Mouse (Mus musculus): Measurements from ENCODE around the gene Mdm2. TPM values are rescaled to one million over a fixed set of nuclear protein-coding genes. Genes with fewer than 3 reads are reported as not detected.
A peak's percentile ranks its signal among the peaks of the same experiment; 100 is the strongest.
"Not testable (repeated sequence)": the region's sequence is repeated elsewhere in the genome, so short reads cannot be mapped to it uniquely, and the experiment has no call there.

Gene Mdm2
- polyA plus RNA-seq, 1 experiment: 39.2 TPM

DNA sequence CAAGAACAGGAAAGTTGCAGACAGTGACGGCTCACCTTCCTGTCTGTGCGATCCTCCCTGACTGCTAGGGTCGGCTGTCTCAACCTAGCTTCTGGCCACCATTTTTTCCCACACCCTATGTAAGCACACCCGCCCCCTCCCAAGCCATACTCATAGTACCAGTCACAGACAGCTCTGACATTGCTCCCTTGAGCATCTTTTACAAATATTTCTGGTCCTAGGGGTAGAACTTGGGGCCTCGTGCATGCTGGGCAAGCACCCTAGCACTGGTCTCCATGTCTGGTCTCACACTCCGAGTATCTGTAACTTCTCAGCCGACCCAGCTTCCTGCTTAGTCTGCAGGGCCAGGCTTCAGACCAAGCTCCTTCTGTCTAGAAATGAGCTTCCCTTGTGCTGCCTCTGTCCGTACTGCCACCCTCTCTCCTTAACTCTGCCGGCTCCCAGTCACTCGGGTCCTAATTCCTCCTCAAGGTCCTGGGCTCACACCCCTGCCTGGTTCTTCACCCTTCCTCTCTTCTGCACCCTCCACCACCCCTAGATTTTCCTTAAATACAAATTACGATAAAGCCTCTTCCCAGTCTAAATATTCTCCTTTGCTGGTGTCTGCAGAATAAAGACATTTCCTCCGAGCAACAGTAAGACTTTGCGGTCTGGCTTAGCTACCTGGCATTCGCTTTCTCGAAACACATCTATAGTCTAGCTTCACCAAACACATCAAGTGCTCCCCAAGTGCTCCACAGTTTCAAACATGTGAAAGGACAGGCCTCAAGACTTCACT lies 31.3 kb upstream of the Mdm2 start:
- Histone ChIP-seq H3K36me3 (ENCODE audit: control insufficient read depth, insufficient read depth, low read length) (no peaks in the 10 kb centered on the region; the same call in 1 of the 2 replicates), H3K27ac (ENCODE audit: insufficient read depth, low read depth, low read length) (no peak overlapping the region), H3K4me1 (ENCODE audit: control insufficient read depth, insufficient read depth, insufficient read length, low read length) (peaks cover 11% of the 10 kb centered on the region; the same call in 1 of the 2 replicates), H3K27me3 (ENCODE audit: control insufficient read depth, insufficient read depth, low read length) (no peaks in the 10 kb centered on the region), H3K4me3 (ENCODE audit: low read depth, low read length) (no peak overlapping the region)
- TF ChIP-seq POLR2A (IDR thresholded peaks at IDR 0.05; ENCODE audit: low read depth, low read length) (no peak), CTCF (IDR thresholded peaks at IDR 0.05; ENCODE audit: extremely low read depth, insufficient read length, insufficient replicate concordance, low read depth, low read length) (no peak)
- 88% methylated on average over 15 of the region's 15 CpGs for WGBS

DNA sequence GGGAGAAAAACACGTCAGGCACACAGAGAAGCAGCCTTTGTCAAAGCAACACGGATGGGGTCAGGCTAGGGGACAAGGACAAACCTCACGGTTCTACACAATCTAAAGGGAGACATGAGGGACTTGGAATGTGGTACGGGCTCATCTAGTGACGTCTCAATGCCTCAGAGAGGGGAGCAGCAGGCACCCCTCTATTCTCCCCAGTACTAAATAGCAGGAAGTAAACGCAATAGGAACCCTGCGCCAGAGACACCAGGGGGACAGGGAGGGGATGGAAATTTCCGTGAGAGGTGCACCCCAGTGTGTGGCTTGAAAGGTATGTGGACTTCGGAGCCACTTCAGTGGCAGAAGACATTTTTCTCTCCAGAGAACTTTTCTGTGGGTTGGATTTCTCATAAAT lies 30.4 kb upstream of the Mdm2 start:
- TF ChIP-seq CTCF (IDR thresholded peaks at IDR 0.05; ENCODE audit: extremely low read depth, insufficient read length, insufficient replicate concordance, low read depth, low read length) (no peak), POLR2A (IDR thresholded peaks at IDR 0.05; ENCODE audit: low read depth, low read length) (no peak)
- 87% methylated on average over 9 of the region's 9 CpGs for WGBS
- Histone ChIP-seq H3K4me1 (ENCODE audit: control insufficient read depth, insufficient read depth, insufficient read length, low read length) (peaks cover 16% of the 10 kb centered on the region; the same call in 1 of the 2 replicates), H3K27ac (ENCODE audit: insufficient read depth, low read depth, low read length) (no peak overlapping the region), H3K36me3 (ENCODE audit: control insufficient read depth, insufficient read depth, low read length) (no peaks in the 10 kb centered on the region; the same call in 1 of the 2 replicates), H3K4me3 (ENCODE audit: low read depth, low read length) (no peak overlapping the region), H3K27me3 (ENCODE audit: control insufficient read depth, insufficient read depth, low read length) (no peaks in the 10 kb centered on the region)

- no peak for TF ChIP-seq POLR2A (IDR thresholded peaks at IDR 0.05; ENCODE audit: low read depth, low read length)
- no peak for TF ChIP-seq CTCF (IDR thresholded peaks at IDR 0.05; ENCODE audit: extremely low read depth, insufficient read length, insufficient replicate concordance, low read depth, low read length)
- no peaks in the 10 kb centered on the region; the same call in 1 of the 2 replicates for H3K36me3 ChIP-seq (ENCODE audit: control insufficient read depth, insufficient read depth, low read length)
- WGBS: 98% methylated on average over 10 of the region's 10 CpGs
- no peaks in the 10 kb centered on the region for H3K27me3 ChIP-seq (ENCODE audit: control insufficient read depth, insufficient read depth, low read length)
- peaks cover 16% of the 10 kb centered on the region; the same call in 1 of the 2 replicates for H3K4me1 ChIP-seq (ENCODE audit: control insufficient read depth, insufficient read depth, insufficient read length, low read length)
- H3K4me3 ChIP-seq (ENCODE audit: low read depth, low read length): no peak overlapping the region
- H3K27ac ChIP-seq (ENCODE audit: insufficient read depth, low read depth, low read length): no peak overlapping the region
Observed at GRCm38 (mm10) chr10:117740171-117740570, 29.6 kb upstream of the Mdm2 start.

DNA sequence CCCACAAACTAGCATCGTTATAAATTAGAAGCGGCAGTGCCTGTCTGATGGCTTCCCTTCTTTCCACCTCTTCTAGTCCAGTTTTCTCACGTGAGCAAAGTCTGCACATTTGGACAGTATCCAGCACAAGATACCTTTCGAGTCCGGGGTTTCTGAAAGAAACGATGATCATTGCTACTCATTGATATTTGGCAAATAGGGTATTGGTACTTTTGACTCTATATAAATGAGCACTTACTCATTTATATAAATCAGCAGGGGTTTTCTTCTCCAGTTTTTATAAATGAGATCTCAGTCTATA lies 29.0 kb upstream of the Mdm2 start:
- TF ChIP-seq CTCF (IDR thresholded peaks at IDR 0.05; ENCODE audit: extremely low read depth, insufficient read length, insufficient replicate concordance, low read depth, low read length) (no peak), POLR2A (IDR thresholded peaks at IDR 0.05; ENCODE audit: low read depth, low read length) (no peak)
- 93% methylated on average over 6 of the region's 6 CpGs for WGBS

GRCm38 (mm10) chr10:117738928-117739647 lies 28.5 kb upstream of the Mdm2 start:
- 96% methylated on average over 15 of the region's 15 CpGs for WGBS
- Histone ChIP-seq H3K36me3 (ENCODE audit: control insufficient read depth, insufficient read depth, low read length) (no peaks in the 10 kb centered on the region; the same call in 1 of the 2 replicates), H3K4me1 (ENCODE audit: control insufficient read depth, insufficient read depth, insufficient read length, low read length) (peaks cover 16% of the 10 kb centered on the region; the same call in 1 of the 2 replicates), H3K4me3 (ENCODE audit: low read depth, low read length) (no peak overlapping the region), H3K27ac (ENCODE audit: insufficient read depth, low read depth, low read length) (no peak overlapping the region), H3K27me3 (ENCODE audit: control insufficient read depth, insufficient read depth, low read length) (no peaks in the 10 kb centered on the region)
- TF ChIP-seq POLR2A (IDR thresholded peaks at IDR 0.05; ENCODE audit: low read depth, low read length): no peak
- TF ChIP-seq CTCF (IDR thresholded peaks at IDR 0.05; ENCODE audit: extremely low read depth, insufficient read length, insufficient replicate concordance, low read depth, low read length): no peak

More for the DNA sequence above, 29.0 kb upstream of the Mdm2 start:
- Histone ChIP-seq H3K27ac (ENCODE audit: insufficient read depth, low read depth, low read length) (no peak overlapping the region), H3K4me1 (ENCODE audit: control insufficient read depth, insufficient read depth, insufficient read length, low read length) (peaks cover 16% of the 10 kb centered on the region; the same call in 1 of the 2 replicates), H3K27me3 (ENCODE audit: control insufficient read depth, insufficient read depth, low read length) (no peaks in the 10 kb centered on the region), H3K36me3 (ENCODE audit: control insufficient read depth, insufficient read depth, low read length) (no peaks in the 10 kb centered on the region; the same call in 1 of the 2 replicates), H3K4me3 (ENCODE audit: low read depth, low read length) (no peak overlapping the region)

DNA sequence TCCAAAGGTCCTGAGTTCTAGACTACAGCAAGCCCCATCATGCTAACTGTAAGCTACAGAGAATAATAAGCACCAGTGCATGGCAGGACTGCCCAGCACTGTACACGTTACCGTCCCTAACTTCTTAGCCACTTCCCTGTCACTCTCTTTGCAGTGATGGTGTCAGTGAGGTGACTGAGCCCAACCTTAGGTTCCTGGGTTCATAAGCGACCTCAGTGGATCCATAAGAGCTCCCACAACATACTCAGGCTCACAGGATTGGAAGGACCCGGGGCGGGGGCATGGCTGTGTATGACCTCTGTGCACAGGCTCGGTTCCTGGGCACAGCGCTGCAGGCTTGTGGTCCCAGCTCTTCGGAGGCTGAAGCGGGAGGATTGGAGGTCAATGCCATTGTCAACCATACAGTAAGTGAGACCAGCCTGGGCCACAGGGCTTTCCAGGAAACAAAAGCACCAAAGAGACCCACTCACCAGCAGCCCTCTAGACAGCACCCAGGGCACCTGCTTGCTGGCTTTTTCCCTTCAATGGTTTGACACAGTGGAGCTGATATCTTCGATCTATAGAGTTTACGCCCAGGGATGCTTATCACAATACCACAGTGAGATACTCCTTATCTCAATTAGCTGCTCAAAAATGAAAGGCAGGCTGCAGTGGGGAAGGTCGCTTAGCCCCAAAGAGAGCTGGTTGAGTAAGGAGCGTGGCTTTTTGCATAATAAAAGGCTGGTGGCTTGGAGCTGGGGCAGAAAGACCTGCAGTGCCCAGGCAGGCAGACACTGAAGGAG lies 27.8 kb upstream of the Mdm2 start:
- H3K27me3 ChIP-seq (ENCODE audit: control insufficient read depth, insufficient read depth, low read length): no peaks in the 10 kb centered on the region
- H3K4me3 ChIP-seq (ENCODE audit: low read depth, low read length): no peak overlapping the region
- WGBS: 83% methylated on average over 13 of the region's 13 CpGs
- H3K27ac ChIP-seq (ENCODE audit: insufficient read depth, low read depth, low read length): no peak overlapping the region
- H3K4me1 ChIP-seq (ENCODE audit: control insufficient read depth, insufficient read depth, insufficient read length, low read length): peaks cover 16% of the 10 kb centered on the region; the same call in 1 of the 2 replicates
- H3K36me3 ChIP-seq (ENCODE audit: control insufficient read depth, insufficient read depth, low read length): no peaks in the 10 kb centered on the region; the same call in 1 of the 2 replicates
- TF ChIP-seq POLR2A (IDR thresholded peaks at IDR 0.05; ENCODE audit: low read depth, low read length) (no peak), CTCF (IDR thresholded peaks at IDR 0.05; ENCODE audit: extremely low read depth, insufficient read length, insufficient replicate concordance, low read depth, low read length) (no peak)

DNA sequence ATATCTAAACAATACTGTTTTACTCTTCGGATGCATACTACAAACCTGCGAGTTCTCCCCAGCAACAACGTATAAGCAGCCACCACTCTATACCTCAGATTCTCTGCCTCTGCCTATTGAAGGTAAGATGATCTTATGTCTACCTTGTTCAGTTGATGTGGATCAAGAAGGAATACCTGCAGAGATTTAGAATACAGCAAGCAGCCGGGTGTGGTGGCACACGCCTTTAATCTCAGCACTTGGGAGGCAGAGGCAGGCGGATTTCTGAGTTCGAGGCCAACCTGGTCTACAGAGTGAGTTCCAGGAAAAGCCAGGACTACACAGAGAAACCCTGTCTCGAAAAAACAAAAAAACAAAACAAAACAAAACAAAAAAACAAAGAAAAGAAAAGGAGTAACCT lies 26.9 kb upstream of the Mdm2 start:
- 83% methylated on average over 8 of the region's 8 CpGs for WGBS
- not testable (repeated sequence) for H3K27me3 ChIP-seq (ENCODE audit: control insufficient read depth, insufficient read depth, low read length); H3K36me3 ChIP-seq (ENCODE audit: control insufficient read depth, insufficient read depth, low read length); H3K4me3 ChIP-seq (ENCODE audit: low read depth, low read length)
- Histone ChIP-seq H3K4me1 (ENCODE audit: control insufficient read depth, insufficient read depth, insufficient read length, low read length) (peaks cover 16% of the 10 kb centered on the region; the same call in 1 of the 2 replicates), H3K27ac (ENCODE audit: insufficient read depth, low read depth, low read length) (peak overlapping the region; percentile 55; the same call in 1 of the 2 replicates)
